Mouse (Mus musculus) neural tube, embryonic 11.5 days (tissue): ENCODE measurements around the gene Adcy5. TPM values are rescaled to one million over a fixed set of nuclear protein-coding genes. Genes with fewer than 3 reads are reported as not detected.

ENCODE experiments used
- ATAC-seq: fragments of 200-750 bp; cut with Nextera tagmentation; 2 replicates; pipeline ENCODE4 v1.8.0; 2017; ENCODE audit warnings: moderate number of reproducible peaks, mild to moderate bottlenecking, moderate TSS enrichment, moderate library complexity; ENCODE audit not compliant: insufficient read depth, low FRiP score, low TSS enrichment
- DNase-seq: peaks from one replicate; pipeline ENCODE4 v3.0.0-alpha.2; 2015; ENCODE audit warnings: low spot score
- H3K27ac ChIP-seq: fragments of 300-500 bp; sonication (generic); 2 replicates; pipeline ENCODE4 v1.5.1; 2014; ENCODE audit warnings: low read depth, mild to moderate bottlenecking, low read length
- H3K27me3 ChIP-seq: fragments of 300-500 bp; sonication (generic); 2 replicates; pipeline ENCODE4 v1.6.1; 2014; ENCODE audit warnings: mild to moderate bottlenecking, low read length, mixed read lengths; ENCODE audit not compliant: control insufficient read depth, insufficient read depth
- H3K36me3 ChIP-seq: fragments of 300-500 bp; sonication (generic); 2 replicates; pipeline ENCODE4 v1.6.1; 2014; ENCODE audit warnings: mild to moderate bottlenecking, low read length, moderate library complexity, mixed read lengths; ENCODE audit not compliant: control insufficient read depth, insufficient read depth
- H3K4me1 ChIP-seq: fragments of 300-500 bp; sonication (generic); 2 replicates; pipeline ENCODE4 v1.6.1; 2014; ENCODE audit warnings: low read length, mixed read lengths; ENCODE audit not compliant: control insufficient read depth, insufficient read depth
- H3K4me2 ChIP-seq: fragments of 300-500 bp; sonication (generic); 2 replicates; pipeline ENCODE4 v1.6.1; 2014; ENCODE audit warnings: low read depth, mild to moderate bottlenecking, moderate library complexity
- H3K4me3 ChIP-seq: fragments of 300-500 bp; sonication (generic); 2 replicates; pipeline ENCODE4 v1.5.1; 2014; ENCODE audit warnings: low read depth, low read length
- H3K9ac ChIP-seq: fragments of 300-500 bp; sonication (generic); 2 replicates; pipeline ENCODE4 v1.6.1; 2014; ENCODE audit warnings: mild to moderate bottlenecking, low read length
- H3K9me3 ChIP-seq: fragments of 300-500 bp; sonication (generic); 2 replicates; pipeline ENCODE4 v1.6.1; 2016; ENCODE audit warnings: low read length; ENCODE audit not compliant: control insufficient read depth
- WGBS: fragments of 180-500 bp; shearing (Covaris S2); extraction: QIAGEN DNeasy Blood & Tissue Kit; methylation state at CpG from one replicate; pipeline ENCODE4 v1.1.7; 2014; 5-methylcytosine and 5-hydroxymethylcytosine counted together
- polyA plus RNA-seq: library from polyadenylated mRNA; unstranded; fragments of >200 nt; fragmentation: Nextera tagmentation; extraction: Ambion mirVana; gene quantifications from 2 replicates; pipeline ENCODE4 v1.2.1, GENCODE M21; 2014

Adcy5 gene
- polyA plus RNA-seq, 1 experiment from 2014 or later: 2.3 TPM

GRCm38 (mm10) chr16:35206426-35206825, 51.7 kb downstream of the Adcy5 start:
- H3K36me3 ChIP-seq: no peaks in the 10 kb centered on the region
- ATAC-seq (no peak), DNase-seq (no peak)
- no peak overlapping the region for H3K27ac ChIP-seq
- no peaks in the 10 kb centered on the region for H3K9me3 ChIP-seq
- H3K4me2 ChIP-seq: no peak overlapping the region
- 90% methylated on average over 6 of the region's 6 CpGs for WGBS
- no peak overlapping the region for H3K9ac ChIP-seq
- H3K27me3 ChIP-seq: no peaks in the 10 kb centered on the region
- H3K4me3 ChIP-seq: no peak overlapping the region
- H3K4me1 ChIP-seq: peaks cover 8% of the 10 kb centered on the region

GRCm38 (mm10) chr16:35208796-35209195, 54.1 kb downstream of the Adcy5 start:
- WGBS: 68% methylated on average over 3 of the region's 3 CpGs
- Histone ChIP-seq H3K9ac (no peak overlapping the region), H3K4me1 (peaks cover 8% of the 10 kb centered on the region), H3K27ac (no peak overlapping the region), H3K9me3 (no peaks in the 10 kb centered on the region), H3K27me3 (no peaks in the 10 kb centered on the region), H3K36me3 (no peaks in the 10 kb centered on the region), H3K4me3 (no peak overlapping the region), H3K4me2 (no peak overlapping the region)
- ATAC-seq (no peak), DNase-seq (no peak)

GRCm38 (mm10) chr16:35209753-35210152, 55.1 kb downstream of the Adcy5 start:
- ATAC-seq (no peak), DNase-seq (no peak)
- no peak overlapping the region for H3K4me2 ChIP-seq
- no peak overlapping the region for H3K9ac ChIP-seq
- 82% methylated on average over 5 of the region's 5 CpGs for WGBS
- no peaks in the 10 kb centered on the region for H3K9me3 ChIP-seq
- no peak overlapping the region for H3K4me3 ChIP-seq
- peaks cover 8% of the 10 kb centered on the region for H3K4me1 ChIP-seq
- H3K27me3 ChIP-seq: no peaks in the 10 kb centered on the region
- H3K36me3 ChIP-seq: no peaks in the 10 kb centered on the region
- no peak overlapping the region for H3K27ac ChIP-seq

GRCm38 (mm10) chr16:35215047-35215446, 60.4 kb downstream of the Adcy5 start:
- no peak overlapping the region for H3K9ac ChIP-seq
- no peak overlapping the region for H3K4me3 ChIP-seq
- 78% methylated on average over 7 of the region's 7 CpGs for WGBS
- H3K4me1 ChIP-seq: no peaks in the 10 kb centered on the region
- H3K4me2 ChIP-seq: no peak overlapping the region
- no peaks in the 10 kb centered on the region for H3K27me3 ChIP-seq
- H3K27ac ChIP-seq: no peak overlapping the region
- H3K36me3 ChIP-seq: no peaks in the 10 kb centered on the region
- DNase-seq (no peak), ATAC-seq (no peak)
- no peaks in the 10 kb centered on the region for H3K9me3 ChIP-seq

- WGBS: 64% methylated on average over 5 of the region's 5 CpGs
- H3K27ac ChIP-seq: no peak overlapping the region
- H3K36me3 ChIP-seq: no peaks in the 10 kb centered on the region
- H3K9ac ChIP-seq: no peak overlapping the region
- H3K4me2 ChIP-seq: no peak overlapping the region
- H3K4me1 ChIP-seq: no peaks in the 10 kb centered on the region
- H3K27me3 ChIP-seq: no peaks in the 10 kb centered on the region
- no peak overlapping the region for H3K4me3 ChIP-seq
- no peak for DNase-seq
- ATAC-seq: no peak
- H3K9me3 ChIP-seq: no peaks in the 10 kb centered on the region
Observed at GRCm38 (mm10) chr16:35215498-35215897, 60.8 kb downstream of the Adcy5 start.

- Histone ChIP-seq H3K27me3 (no peaks in the 10 kb centered on the region), H3K4me1 (no peaks in the 10 kb centered on the region; the same call in 1 of the 2 replicates), H3K27ac (no peak overlapping the region), H3K9me3 (no peaks in the 10 kb centered on the region), H3K36me3 (no peaks in the 10 kb centered on the region), H3K9ac (no peak overlapping the region), H3K4me2 (no peak overlapping the region), H3K4me3 (no peak overlapping the region)
- WGBS: 78% methylated on average over 6 of the region's 6 CpGs
- ATAC-seq (no peak), DNase-seq (no peak)
Observed at GRCm38 (mm10) chr16:35216826-35217491, 62.3 kb downstream of the Adcy5 start.

- DNase-seq: no peak
- no peak overlapping the region for H3K27ac ChIP-seq
- H3K4me3 ChIP-seq: no peak overlapping the region
- no peaks in the 10 kb centered on the region for H3K9me3 ChIP-seq
- no peaks in the 10 kb centered on the region for H3K27me3 ChIP-seq
- H3K36me3 ChIP-seq: no peaks in the 10 kb centered on the region
- no peaks in the 10 kb centered on the region; the same call in 1 of the 2 replicates for H3K4me1 ChIP-seq
- H3K9ac ChIP-seq: no peak overlapping the region
- no peak overlapping the region for H3K4me2 ChIP-seq
- WGBS: 77% methylated on average over 5 of the region's 5 CpGs
- no peak for ATAC-seq
Observed at GRCm38 (mm10) chr16:35220412-35220811, 65.7 kb downstream of the Adcy5 start.

- ATAC-seq: no peak
- Histone ChIP-seq H3K9me3 (no peaks in the 10 kb centered on the region), H3K4me2 (no peak overlapping the region), H3K27me3 (no peaks in the 10 kb centered on the region), H3K27ac (no peak overlapping the region), H3K36me3 (no peaks in the 10 kb centered on the region), H3K9ac (no peak overlapping the region), H3K4me1 (no peaks in the 10 kb centered on the region; the same call in 1 of the 2 replicates), H3K4me3 (no peak overlapping the region)
- 47% methylated on average over 4 of the region's 4 CpGs for WGBS
- no peak for DNase-seq
Observed at GRCm38 (mm10) chr16:35221581-35221980, 66.9 kb downstream of the Adcy5 start.

- Histone ChIP-seq H3K4me1 (no peaks in the 10 kb centered on the region; the same call in 1 of the 2 replicates), H3K4me3 (no peak overlapping the region), H3K36me3 (no peaks in the 10 kb centered on the region), H3K9ac (no peak overlapping the region), H3K27me3 (no peaks in the 10 kb centered on the region), H3K27ac (no peak overlapping the region), H3K9me3 (no peaks in the 10 kb centered on the region), H3K4me2 (no peak overlapping the region)
- DNase-seq (no peak), ATAC-seq (no peak)
- 92% methylated on average over 4 of the region's 4 CpGs for WGBS
Observed at GRCm38 (mm10) chr16:35223930-35224329, 69.3 kb downstream of the Adcy5 start.
